Mouse (Mus musculus): ENCODE results near the gene Map2k3.
"Not testable (repeated sequence)": the region's sequence is repeated elsewhere in the genome, so short reads cannot be mapped to it uniquely, and the experiment has no call there.

Gene Map2k3

DNA sequence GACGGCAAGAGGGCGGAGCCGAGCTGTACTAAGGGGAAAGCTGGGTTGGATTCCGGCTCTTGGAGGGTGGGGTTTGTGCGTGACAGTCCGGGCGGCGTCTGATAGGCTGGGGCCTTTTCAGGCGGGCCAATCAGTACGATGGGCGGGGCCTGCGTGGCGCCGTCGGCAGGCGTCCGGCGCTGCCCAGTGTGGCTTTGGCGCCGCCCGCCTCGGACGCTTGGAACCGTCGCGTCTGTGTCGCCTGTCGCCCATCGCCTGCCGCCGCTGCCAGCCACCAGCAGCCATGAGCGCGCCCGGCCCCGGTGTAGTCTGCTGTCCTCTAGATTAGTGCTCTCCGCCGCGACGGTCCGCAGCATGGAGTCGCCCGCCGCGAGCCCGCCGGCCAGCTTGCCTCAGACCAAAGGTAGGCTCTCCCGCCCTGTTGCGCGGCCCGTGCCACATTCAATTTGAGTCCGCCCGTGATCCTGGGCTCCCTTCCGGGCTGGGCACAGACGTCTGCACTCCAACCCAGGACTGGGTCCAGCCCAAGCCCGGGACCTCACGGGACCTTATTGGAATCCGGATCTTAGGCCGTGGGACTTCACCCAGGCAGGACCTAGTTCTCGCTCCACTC is at the start of gene Map2k3:
Gene Map2k3 (plus strand): TSS at position 165 of the 613 bp plus-strand sequence.
- DNase-seq, result peak; percentile 97

DNA sequence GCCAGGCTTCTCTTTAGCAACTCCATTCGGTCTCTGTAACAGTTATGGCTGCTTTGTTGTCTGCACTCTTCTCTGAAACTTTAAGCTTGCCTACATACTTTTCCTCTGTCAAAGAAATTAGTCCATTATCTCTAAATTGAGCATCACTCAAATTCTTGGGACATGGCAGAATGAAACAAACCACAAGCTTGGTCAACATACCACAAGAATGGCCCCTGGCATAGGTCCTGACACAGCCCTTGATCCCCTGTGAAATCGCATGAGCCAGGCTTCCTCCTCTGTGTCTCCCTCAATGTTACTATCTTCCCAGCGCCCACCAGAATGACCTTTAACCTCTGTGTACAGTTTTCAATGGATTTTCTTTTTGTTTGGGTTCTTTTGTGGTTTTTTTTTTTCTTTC is 49.4 kb upstream of the Map2k3 start:
- DNase-seq, result no peak

DNA sequence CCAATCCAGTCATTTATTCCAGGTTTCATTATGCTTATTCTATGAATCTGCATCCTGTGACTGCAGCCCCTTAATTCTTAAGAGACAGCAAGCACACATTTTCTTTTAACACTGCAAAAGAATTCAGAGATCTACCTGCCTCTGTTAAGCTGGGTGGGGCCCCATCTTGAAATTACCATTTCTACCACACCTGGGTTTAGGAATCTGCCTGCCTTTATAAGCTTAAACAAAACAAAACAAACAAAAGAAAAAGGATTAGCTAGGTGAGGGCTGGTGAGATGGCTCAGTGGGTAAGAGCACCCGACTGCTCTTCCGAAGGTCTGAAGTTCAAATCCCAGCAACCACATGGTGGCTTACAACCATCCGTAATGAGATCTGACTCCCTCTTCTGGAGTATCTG is 44.8 kb upstream of the Map2k3 start:
- not testable (repeated sequence) for DNase-seq

DNA sequence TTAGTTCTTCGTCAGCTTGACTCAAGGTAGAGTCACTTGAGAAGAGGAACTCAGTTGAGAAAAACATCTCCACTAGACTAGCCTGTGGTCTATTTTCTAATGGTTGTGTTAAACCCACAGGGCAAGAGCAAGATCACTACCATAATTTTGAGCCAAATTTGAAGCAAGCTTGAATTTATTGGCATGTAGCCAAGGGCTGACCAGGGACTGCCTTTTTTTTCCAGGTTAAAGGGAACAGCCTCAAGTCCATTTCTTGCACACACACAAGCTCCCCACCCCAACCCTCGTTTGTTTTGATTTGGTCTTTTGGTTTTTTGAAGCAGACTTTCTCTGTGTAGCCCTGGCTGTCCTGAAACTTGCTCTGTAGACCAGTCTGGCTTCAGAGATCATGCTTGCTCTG is 42.0 kb upstream of the Map2k3 start:
- DNase-seq, result no peak

DNA sequence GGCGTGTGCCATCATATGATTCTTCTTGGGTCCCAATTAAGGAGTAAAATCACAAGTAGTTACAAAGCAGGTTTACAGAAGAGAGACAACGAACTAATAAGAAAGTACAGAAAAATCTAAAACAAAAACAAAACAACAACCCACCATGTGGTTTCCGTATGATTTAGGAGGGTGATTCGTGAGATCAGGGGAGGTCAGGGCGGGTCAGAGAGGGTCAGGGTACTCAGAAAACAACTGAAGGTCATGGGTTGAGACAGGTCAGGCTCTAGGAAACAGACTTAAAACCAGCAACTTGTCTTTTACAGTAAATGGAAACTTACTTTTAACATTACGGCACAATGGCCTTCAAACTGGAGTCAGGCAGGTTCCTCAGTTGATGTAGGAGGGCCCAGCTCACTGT is 41.5 kb upstream of the Map2k3 start:
- no peak for DNase-seq

DNA sequence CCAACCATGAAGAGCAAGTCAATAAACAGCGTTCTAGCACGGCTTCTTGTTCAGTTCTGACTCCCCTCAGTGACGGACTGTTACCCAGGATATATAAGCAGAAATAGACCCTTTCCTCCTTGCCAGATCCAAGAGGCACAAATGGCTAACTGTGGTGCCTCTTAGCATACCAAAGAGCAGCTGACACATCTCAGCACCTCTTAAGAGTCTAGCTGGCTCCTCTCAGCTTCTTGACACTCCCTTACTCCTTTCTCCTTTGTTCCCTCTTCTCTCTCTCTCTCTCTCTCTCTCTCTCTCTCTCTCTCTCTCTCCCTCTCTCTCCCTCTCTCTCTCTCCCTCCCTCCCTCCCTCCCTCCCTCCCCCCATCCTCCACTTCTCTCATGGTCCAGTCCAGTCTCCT is 41.1 kb upstream of the Map2k3 start:
- no peak for DNase-seq

DNA sequence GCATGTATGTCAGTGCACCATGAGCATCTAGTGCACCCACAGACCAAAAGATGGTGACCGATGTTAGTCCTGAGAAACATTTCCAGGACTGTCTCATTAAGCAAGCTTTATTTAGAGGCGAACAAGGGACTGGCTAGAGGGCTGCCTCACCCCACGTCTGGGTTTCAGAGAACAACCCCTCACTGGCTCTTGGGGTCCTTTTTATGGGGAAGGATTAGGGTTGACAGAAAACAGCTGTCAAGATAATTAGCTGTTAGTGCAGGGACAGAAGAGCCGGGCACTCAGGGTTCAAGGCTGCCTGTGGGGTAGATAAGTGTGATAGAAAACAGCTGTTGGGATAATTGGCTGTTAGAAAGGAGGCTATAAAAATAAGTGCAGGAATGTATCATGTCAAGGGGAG is 35.9 kb upstream of the Map2k3 start:
- DNase-seq, result no peak

DNA sequence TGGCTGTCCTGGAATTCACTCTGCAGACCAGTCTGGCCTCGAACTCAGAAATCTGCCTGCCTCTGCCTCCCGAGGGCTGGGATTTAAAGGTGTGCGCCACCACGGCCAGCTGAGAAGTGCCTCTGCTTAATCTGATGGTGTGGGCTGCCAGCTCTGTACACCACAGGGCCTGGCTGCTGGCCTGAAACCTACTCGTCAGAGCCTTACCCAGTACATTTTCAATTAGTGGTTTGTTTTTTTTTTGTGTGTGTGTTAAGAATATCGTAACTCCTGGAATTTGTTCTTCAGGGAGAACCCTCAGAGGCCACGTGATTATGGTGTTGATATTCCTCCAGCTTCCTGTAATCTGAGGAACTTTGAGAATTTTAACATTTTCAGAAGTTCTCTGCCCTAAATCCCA is 29.8 kb upstream of the Map2k3 start:
- no peak for DNase-seq

DNA sequence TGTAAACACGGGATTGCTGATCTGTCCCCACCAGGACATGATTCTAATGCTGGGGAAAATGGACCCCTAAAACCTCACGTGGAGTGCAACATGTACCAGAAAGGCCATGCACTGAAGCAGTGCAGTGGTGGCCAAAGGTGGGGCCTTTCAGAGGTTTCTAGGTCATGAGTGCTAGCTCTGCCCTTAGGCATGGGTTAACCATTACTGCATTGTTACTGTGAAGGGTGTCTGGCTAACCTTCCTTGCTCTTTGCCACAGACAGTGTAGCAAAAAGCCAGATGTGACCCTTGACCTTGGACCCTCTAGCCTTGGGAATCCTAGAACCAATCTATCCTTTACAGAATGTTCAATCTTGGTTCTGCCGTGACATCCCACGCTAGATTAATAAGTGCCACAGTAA is 29.3 kb upstream of the Map2k3 start:
- DNase-seq, result no peak

DNA sequence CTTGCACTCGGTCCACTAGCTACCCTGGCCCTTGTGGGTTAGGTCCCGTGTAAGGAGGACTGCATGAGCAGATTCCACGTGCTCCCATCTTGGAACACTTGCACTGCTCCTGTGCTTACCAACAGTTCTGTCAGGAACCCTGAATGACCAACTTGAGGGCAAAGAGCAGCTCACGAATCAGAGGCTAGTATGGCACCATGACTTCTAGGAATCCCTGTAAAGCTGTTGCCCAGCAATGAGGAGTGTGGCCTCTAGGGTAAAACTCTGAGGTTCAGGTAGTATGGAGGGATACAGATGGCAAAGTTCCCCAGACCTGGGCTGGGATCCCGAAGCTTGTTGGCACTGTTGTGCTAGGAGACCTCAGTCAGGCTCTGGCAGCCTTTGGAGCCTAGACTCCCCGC is 28.2 kb upstream of the Map2k3 start:
- DNase-seq, result no peak

DNA sequence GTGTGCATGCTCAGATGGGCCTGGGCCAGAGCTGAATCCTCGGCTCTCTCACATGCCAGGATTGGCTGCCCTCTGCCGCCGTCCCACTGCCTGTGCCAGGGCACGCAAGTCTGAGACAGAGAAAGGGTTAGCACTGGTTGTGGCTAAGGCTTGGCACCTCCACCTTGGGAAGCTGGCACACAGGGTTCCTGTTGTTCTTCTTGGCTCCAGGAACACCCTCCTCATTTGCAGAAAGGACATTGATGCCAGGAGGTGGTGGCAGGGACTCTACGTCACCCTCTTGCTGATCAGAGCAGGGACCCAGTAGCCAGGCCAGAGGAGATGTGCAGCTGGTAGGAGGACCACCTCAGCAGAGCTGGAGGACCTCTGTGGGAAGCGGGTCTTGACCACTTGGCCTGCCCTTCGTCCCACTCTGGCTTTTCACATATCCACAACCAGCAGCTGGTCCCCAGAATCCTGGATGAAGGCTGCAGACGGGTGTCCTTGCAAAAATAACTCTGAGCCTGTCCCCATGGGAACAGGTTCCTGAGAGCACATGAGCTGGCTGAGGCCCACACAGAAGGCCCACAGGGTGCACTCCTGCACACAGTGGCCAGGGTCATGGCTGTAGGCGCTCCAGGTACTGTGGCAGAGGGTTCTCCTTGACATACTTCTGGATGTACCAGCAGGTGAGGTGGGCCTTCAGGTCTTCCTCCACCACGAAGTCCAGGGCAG is 26.3 kb upstream of the Map2k3 start:
- peak; percentile 78 for DNase-seq

DNA sequence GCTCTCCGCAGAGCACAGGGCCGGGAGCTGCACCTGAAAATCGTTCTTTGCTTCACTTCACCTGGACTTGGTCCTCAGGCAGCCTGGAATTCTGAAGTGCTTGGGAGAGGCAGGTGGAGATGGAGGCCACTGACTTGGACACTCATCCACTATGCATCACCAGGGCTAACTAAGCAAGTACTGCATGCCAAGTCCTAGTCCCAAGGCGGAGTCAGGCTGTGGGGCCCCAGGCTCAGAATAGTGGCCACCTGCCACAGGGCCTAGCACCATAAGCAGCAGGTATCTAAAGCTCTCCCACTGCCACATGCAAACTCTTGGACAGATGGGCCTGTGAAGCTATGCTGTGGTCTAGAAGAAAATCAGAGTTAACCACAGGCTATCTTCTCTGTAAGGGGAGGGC is 25.4 kb upstream of the Map2k3 start:
- peak; percentile 62 for DNase-seq

DNA sequence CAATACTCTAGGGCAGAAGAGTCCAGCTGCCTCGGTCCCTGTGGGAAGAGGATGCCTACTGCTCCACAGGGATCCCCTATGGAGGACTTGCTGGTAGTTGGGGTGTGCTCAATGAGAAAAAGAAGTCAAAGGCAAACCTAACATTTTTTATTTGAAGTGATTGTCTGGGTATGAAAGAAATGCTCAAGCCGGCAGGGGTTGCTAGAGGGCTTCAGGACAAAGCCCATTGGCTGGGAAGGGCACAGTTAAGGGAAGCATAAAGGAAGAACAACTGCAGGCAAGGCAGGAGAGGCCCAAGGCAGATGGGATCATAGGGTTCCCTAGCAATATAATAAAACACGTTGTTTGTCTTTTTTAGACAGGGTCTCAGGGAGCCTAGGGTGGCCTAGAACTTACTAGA is 23.8 kb upstream of the Map2k3 start:
- DNase-seq, result no peak

DNA sequence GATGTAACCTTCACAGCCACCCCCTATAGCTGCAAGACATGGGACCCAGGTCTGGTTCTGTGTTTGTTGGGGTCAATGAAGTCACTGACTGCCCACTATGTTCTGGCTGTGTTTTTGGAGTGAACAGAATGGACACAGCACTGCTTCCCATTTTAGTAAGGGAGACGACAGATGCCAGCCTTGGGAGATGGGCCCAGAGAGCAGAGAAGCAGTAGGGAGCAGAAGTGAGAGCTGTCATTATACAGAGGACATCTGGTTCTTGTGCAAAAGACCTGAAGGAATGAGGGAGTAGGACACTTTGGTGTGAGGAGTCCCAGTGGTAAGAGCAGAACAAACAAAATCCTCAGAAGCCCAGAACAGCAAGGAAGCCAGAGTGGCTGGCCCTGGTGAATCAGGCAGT is 22.2 kb upstream of the Map2k3 start:
- no peak for DNase-seq

DNA sequence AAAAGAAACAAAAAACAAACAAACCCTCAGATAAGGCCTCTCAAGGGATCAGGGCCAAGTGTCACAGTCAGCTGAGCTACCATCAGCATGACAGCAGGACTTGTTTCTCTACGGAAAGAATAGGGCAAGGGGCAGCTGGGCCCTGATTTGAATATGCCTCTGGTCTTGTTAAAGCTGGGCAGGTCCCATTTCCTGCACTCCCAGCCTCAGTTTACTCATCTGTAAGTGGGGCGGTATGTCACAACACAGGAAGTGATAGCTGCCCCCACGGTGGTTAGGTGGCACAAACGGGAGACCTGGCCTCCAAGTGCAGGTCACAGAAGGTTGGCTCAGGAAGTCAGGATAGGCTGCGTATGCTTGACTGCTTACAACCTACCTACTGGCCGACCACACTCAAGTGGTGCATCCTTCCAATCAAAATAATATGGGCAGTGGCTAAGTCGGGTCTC is 19.3 kb upstream of the Map2k3 start:
- DNase-seq, result peak; percentile 48

DNA sequence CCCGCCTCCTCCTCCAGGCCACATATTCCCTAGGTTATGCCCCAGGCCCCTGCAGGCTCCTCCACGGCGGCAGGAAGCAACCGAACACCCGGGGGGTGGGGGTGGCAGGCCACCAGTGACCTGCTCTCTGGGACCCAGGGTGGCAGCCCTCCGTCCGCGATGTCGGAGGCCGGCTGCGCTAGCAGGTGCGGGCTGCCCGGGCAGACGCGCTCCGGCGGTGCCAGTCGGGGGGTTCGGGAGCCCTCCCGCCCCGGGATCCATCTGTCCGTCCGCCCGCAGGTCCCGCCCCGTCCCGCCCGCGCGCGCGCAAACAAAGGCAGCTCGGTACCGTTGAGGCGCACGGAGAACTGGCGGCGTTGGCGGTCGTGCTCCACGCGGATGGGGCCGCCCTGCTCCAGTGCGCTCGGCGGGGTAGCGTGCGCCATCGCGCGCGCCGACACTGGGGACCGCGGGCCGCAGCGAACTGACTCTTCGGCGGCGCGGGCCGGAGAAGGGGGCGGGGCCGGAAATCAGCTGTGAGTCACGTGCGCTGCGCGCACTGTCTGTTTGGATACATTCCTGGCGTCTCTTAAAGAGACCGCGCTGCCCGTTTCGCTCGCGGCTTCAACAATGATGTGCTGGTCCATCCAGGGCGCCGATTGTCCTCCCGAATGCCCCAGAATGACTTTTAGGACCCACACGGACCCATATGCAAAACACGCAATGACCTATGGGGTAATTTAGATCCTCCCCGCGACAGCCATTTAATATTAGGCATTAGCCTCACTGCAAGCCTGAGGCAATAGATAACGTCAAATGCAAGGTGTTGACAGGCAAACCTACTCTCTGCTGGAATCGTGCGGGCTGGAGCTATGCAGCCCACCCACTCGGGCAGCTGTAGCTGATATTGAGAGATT is 18.3 kb upstream of the Map2k3 start:
- DNase-seq, result peak; percentile 93

DNA sequence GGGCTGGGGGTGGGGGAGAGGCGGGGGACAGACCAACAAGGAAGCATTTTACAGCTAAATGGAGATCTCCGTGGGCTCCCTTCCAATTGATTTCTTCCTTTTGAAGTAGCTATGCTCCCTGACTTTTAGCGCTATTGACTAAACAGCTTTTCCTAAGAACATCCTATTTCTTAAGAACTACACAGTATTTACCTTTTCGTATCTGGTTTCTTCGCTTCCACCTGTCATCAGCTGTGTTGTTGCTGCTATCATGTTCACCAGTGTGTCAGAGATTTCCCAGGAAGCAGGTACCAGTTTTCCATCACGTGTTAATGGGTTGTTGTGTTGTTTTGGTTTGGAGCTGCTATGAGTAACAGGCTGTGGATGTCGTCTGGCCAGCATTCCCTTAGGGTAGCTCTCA is 17.3 kb upstream of the Map2k3 start, which contains the start of gene Natd1:
Gene Natd1 (minus strand): TSS at position 260 of the 400 bp plus-strand sequence.
- DNase-seq, result no peak

DNA sequence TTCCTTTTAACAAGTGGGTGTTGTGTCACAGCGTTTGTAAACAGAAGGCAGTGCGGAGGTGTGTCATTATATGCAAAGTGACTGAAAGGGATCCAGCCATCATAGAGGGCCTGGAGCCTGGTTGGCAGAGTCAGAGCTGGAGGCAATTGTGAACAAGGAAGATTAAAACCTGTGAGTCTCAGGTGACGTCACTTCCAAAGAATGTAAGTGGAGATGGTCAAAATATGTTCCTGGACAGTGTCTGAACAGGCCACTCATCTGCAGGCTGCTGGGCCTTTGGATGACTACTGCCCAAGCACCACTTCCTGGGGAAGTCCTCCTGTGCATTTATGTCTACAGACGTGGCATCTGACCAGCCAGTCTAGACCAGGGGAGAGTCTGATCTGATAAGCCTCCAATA is 16.6 kb upstream of the Map2k3 start:
- DNase-seq, result peak; percentile 40

DNA sequence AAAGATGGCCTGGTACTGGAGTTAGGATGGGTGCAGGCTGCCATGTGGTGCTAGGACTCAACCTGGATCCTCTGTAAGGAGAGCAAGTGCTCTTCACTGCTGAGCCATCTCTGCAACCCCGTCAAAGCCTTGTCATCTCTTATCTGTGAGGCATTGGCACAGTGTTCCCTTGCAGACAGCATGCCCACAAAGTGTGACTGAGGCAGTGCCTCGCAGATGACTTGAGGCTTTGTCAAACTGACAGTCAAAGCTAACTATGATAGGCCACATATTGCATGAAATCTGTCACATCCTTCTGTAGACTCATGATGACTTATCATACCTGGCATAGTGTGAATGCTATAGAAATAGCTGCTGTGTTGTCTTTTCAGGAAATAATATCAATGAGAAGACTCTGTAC is 11.8 kb upstream of the Map2k3 start:
- no peak for DNase-seq

DNA sequence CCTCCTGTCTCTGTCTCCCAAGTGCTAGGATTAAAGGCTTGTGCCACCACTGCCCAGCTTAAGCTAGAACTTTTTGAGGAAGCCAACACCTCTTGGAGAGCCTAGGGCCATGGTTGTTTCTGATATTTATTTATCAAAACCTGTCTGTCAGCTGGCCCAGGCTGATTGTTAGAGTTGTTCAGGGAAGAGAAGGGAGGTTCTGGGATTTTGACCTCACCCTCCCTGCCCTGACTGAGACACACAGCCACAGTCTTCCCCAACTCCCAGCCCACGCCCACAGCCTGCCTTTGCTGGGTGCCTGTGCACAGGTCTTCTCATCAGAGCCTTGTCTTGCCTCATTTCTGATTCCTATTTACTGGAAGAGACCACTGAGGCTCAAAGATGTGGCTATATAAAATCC is 9.6 kb upstream of the Map2k3 start:
- no peak for DNase-seq

DNA sequence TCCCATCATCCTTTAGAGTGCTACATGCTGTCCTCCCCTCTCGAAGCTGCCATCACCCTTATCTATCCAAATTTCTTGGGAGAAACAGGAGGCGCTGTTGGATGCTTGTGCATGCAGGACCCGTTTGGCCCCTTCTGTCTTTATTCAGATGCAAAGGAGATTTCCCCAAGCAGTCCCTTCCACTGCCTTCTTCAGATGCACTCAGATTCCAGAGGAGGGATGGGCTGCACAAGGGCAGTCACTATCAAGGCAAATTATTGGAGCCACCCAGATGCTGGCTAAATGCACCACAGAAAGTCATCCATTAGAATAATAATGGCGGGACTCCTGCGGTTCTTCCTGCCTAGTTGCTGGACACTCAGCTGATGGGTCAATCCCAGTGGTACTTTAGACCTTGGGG is 8.9 kb upstream of the Map2k3 start:
- DNase-seq, result no peak

DNA sequence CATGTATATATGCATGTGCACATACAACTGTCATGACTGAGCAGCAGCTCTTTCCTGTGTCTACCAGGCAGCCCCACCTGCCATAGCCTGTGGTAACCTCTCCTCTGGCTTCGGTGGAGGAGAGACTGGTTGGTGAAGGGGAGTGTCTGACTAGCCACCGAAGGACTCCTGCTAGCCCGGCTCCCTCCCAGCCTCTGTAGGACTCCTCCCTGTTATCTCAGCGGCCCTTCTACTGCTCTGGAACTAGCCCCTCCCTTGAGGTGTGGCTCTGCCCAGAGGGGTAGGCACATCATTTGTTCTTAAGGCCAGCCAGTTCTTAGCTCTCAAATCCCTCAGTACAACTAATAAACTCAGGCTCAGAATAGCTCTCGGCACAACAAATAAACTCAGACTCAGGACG is 7.3 kb upstream of the Map2k3 start:
- no peak for DNase-seq

DNA sequence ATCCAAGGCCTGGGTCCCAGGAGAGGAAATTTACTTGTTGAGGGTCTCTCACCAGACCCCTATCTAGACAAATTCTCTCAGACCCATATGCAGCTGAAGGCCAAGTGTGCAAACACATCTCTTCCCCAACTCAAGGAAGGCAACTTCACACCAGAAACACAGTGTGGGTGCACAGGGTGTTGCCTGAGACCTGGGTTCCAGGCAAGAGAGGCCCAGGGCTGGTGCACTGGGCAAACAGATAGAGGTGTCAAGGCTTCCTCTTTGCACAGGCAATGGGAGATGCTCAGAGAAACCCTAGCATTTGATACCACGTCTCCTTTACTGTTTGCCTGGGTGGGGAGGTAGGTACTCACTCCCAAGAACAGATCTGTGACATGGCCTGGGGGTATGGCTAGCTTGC is 6.9 kb upstream of the Map2k3 start:
- no peak for DNase-seq

DNA sequence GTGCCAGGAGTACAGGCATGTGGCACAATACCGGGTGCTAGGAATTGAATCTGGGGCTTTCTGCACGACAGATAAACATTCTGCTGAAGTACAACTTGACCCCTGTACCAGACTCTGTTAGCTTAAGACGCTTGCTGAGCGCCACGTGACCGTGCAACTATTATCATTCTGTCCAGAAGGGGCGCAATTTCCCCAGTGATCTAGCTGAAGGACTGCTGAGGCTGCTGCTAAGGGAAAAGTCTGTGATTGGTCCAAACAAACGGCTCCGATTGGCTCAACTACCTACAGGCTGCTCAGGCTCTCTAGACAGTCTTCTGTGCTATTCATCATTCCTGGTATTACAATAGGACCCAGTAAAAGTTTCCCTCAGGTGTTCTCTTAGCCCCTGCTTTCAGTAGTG is 4.6 kb upstream of the Map2k3 start:
- DNase-seq, result peak; percentile 90

Measured in cerebellum, adult 9-11 months (tissue).